29 mouse cellular contexts compared by ENCODE assay signal in the genomic region with DNA sequence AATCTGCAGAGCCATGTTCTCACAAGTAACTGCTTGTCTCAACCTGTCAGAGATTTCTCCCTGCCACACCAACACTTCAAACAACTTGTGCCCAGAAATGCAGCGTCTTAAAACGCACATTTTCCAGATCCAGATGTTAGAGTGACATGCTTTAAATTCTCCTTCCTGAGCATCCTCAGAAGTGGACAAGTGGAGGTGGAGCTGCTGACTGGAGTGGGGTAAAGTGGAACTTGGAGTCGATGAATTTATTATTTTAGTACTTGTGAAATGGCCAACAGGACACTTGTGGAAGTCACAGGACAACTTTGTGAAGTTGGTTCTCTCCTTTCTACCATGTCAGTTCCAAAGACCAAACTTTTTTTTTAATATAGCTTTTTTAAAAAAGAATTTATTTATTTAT.
"Had no signal": no experiment of that assay in that cellular context is flagged by ENCODE, and none has a peak within 500 bp of the region (broad histone marks: within the 10 kb centered on the region; RNA-seq: fewer than 3 reads in every experiment).

No protein-coding gene starts in this region.

- H3K4me3 ChIP-seq: left cerebral cortex, adult 2 months; limb, embryonic 10.5 days; limb, embryonic 12.5 days; limb, embryonic 13.5 days; limb, embryonic 15.5 days; liver, embryonic 12.5 days; liver, embryonic 13.5 days; liver, embryonic 15.5 days; lung, embryonic 15.5 days; megakaryocyte, embryonic 14.5 days; midbrain, embryonic 10.5 days; midbrain, embryonic 12.5 days; midbrain, embryonic 13.5 days; midbrain, embryonic 15.5 days; myocyte had no signal

- H3K4me1 ChIP-seq: limb, embryonic 10.5 days; limb, embryonic 12.5 days; limb, embryonic 13.5 days; limb, embryonic 15.5 days; liver, embryonic 12.5 days; liver, embryonic 13.5 days; liver, embryonic 15.5 days; lung, embryonic 15.5 days; megakaryocyte, embryonic 14.5 days; midbrain, embryonic 12.5 days; midbrain, embryonic 13.5 days; midbrain, embryonic 15.5 days had no signal

- DNase-seq: left cerebral cortex, postnatal 4 days; liver; liver, embryonic 13.5 days; liver, postnatal 0 days; lung, adult 2 months; lung, embryonic 14.5 days; lung, postnatal 10 days; lung, postnatal 14 days; lung, postnatal 4 days; midbrain, embryonic 14.5 days had no signal

- H3K9ac ChIP-seq: limb, embryonic 12.5 days; limb, embryonic 13.5 days; limb, embryonic 15.5 days; liver, embryonic 12.5 days; liver, embryonic 13.5 days; liver, embryonic 14.5 days; liver, embryonic 15.5 days; liver, postnatal 0 days; lung, embryonic 14.5 days; lung, embryonic 15.5 days; midbrain, embryonic 12.5 days; midbrain, embryonic 13.5 days; midbrain, embryonic 15.5 days had no signal

- H3K4me2 ChIP-seq: limb, embryonic 12.5 days; limb, embryonic 13.5 days; limb, embryonic 15.5 days; liver, embryonic 11.5 days; liver, embryonic 12.5 days; liver, embryonic 13.5 days; liver, embryonic 15.5 days; lung, embryonic 14.5 days; lung, embryonic 15.5 days; midbrain, embryonic 11.5 days; midbrain, embryonic 12.5 days; midbrain, embryonic 13.5 days; midbrain, embryonic 15.5 days had no signal

- H3K27me3 ChIP-seq: limb, embryonic 12.5 days; limb, embryonic 13.5 days; limb, embryonic 15.5 days; liver, embryonic 12.5 days; liver, embryonic 13.5 days; liver, embryonic 15.5 days; lung, embryonic 15.5 days; megakaryocyte, embryonic 14.5 days; midbrain, embryonic 12.5 days; midbrain, embryonic 13.5 days; midbrain, embryonic 15.5 days had no signal

- ATAC-seq: liver, embryonic 12.5 days; midbrain, embryonic 13.5 days; midbrain, embryonic 15.5 days; midbrain, embryonic 16.5 days had no signal

- H3K27ac ChIP-seq: left cerebral cortex, adult 2 months; limb, embryonic 10.5 days; limb, embryonic 12.5 days; limb, embryonic 13.5 days; limb, embryonic 15.5 days; liver, embryonic 12.5 days; liver, embryonic 13.5 days; liver, embryonic 14.5 days; liver, embryonic 15.5 days; lung, embryonic 15.5 days; macrophage; midbrain, embryonic 10.5 days; midbrain, embryonic 12.5 days; midbrain, embryonic 13.5 days; midbrain, embryonic 15.5 days had no signal

- H3K9me3 ChIP-seq: limb, embryonic 10.5 days; limb, embryonic 12.5 days; limb, embryonic 13.5 days; limb, embryonic 15.5 days; liver, embryonic 12.5 days; liver, embryonic 13.5 days; liver, embryonic 15.5 days; lung, embryonic 15.5 days; megakaryocyte, embryonic 14.5 days; midbrain, embryonic 10.5 days; midbrain, embryonic 12.5 days; midbrain, embryonic 13.5 days; midbrain, embryonic 15.5 days had no signal

- H3K36me3 ChIP-seq: limb, embryonic 12.5 days; limb, embryonic 15.5 days; liver, embryonic 12.5 days; liver, embryonic 15.5 days; lung, embryonic 15.5 days; midbrain, embryonic 10.5 days; midbrain, embryonic 12.5 days; midbrain, embryonic 13.5 days; midbrain, embryonic 15.5 days had no signal
